Mouse (Mus musculus) midbrain, postnatal 0 days (tissue): Measurements from ENCODE around the gene Myo3b. TPM values are rescaled to one million over a fixed set of nuclear protein-coding genes. Genes with fewer than 3 reads are reported as not detected.

ENCODE experiments used
- ATAC-seq: fragments of 200-750 bp; cut with Nextera tagmentation; 2 replicates; pipeline ENCODE4 v1.8.0; 2017; ENCODE audit warnings: moderate number of reproducible peaks, mild to moderate bottlenecking, moderate TSS enrichment, moderate library complexity; ENCODE audit not compliant: low FRiP score
- DNase-seq: peaks from one replicate; pipeline ENCODE4 v3.0.0-alpha.2; 2015; ENCODE audit warnings: low spot score
- H3K27ac ChIP-seq: fragments of 300-500 bp; sonication (generic); 2 replicates; pipeline ENCODE4 v1.5.1; 2014; ENCODE audit warnings: low read depth, mild to moderate bottlenecking, low read length, mixed read lengths
- H3K27me3 ChIP-seq: fragments of 300-500 bp; sonication (generic); 2 replicates; pipeline ENCODE4 v1.6.1; 2014; ENCODE audit warnings: low read length, control low read depth, mixed read lengths; ENCODE audit not compliant: insufficient read depth
- H3K36me3 ChIP-seq: fragments of 300-500 bp; sonication (generic); 2 replicates; pipeline ENCODE4 v1.6.1; 2014; ENCODE audit warnings: low read length, control low read depth, mixed read lengths; ENCODE audit not compliant: insufficient read depth
- H3K4me1 ChIP-seq: fragments of 300-500 bp; sonication (generic); 2 replicates; pipeline ENCODE4 v1.6.1; 2014; ENCODE audit warnings: mild to moderate bottlenecking, control low read depth, antibody characterized with exemption, low read length, mixed read lengths; ENCODE audit not compliant: insufficient read depth
- H3K4me2 ChIP-seq: fragments of 300-500 bp; sonication (generic); 2 replicates; pipeline ENCODE4 v1.6.1; 2014; ENCODE audit warnings: low read depth, mild to moderate bottlenecking, low read length, mixed read lengths; ENCODE audit not compliant: poor library complexity, severe bottlenecking
- H3K4me3 ChIP-seq: fragments of 300-500 bp; sonication (generic); 2 replicates; pipeline ENCODE4 v1.5.1; 2014; ENCODE audit warnings: low read depth, mild to moderate bottlenecking, low read length, moderate library complexity
- H3K9ac ChIP-seq: fragments of 300-500 bp; sonication (generic); replicated peaks from 2 replicates; pipeline ENCODE4 v1.6.1; 2014; ENCODE audit warnings: mild to moderate bottlenecking, low read length, moderate library complexity, mixed read lengths; ENCODE audit not compliant: poor library complexity, severe bottlenecking
- H3K9me3 ChIP-seq: fragments of 300-500 bp; sonication (generic); 2 replicates; pipeline ENCODE4 v1.6.1; 2016; ENCODE audit warnings: low read length, control low read depth
- CTCF ChIP-seq: IDR thresholded peaks from 2 replicates; pipeline ENCODE4 v1.5.1; 2016; ENCODE audit warnings: antibody characterized with exemption, mild to moderate bottlenecking
- WGBS: fragments of 180-500 bp; shearing (Covaris S2); extraction: QIAGEN DNeasy Blood & Tissue Kit; methylation state at CpG from one replicate; pipeline ENCODE4 v1.1.7; 2014; 5-methylcytosine and 5-hydroxymethylcytosine counted together
- polyA plus RNA-seq: library from polyadenylated mRNA; unstranded; fragments of >200 nt; fragmentation: Nextera tagmentation; extraction: Ambion mirVana; gene quantifications from 2 replicates; pipeline ENCODE4 v1.2.1, GENCODE M21; 2015
- total RNA-seq: library from RNA; depleted of rRNA; stranded (reverse); fragments of >200 nt; gene quantifications from 2 replicates; pipeline ENCODE4 v1.2.3, GENCODE M21; 2014

Myo3b gene
- total and polyA plus RNA-seq, 2 experiments from 2014 or later, result 0.14 to 0.44 TPM

GRCm38 (mm10) chr2:70113798-70114782, 75.2 kb downstream of the Myo3b start:
- WGBS, result 31% methylated on average over 12 of the region's 12 CpGs
- peak; percentile 88 for DNase-seq
- H3K4me2 ChIP-seq, result no peak overlapping the region

DNA sequence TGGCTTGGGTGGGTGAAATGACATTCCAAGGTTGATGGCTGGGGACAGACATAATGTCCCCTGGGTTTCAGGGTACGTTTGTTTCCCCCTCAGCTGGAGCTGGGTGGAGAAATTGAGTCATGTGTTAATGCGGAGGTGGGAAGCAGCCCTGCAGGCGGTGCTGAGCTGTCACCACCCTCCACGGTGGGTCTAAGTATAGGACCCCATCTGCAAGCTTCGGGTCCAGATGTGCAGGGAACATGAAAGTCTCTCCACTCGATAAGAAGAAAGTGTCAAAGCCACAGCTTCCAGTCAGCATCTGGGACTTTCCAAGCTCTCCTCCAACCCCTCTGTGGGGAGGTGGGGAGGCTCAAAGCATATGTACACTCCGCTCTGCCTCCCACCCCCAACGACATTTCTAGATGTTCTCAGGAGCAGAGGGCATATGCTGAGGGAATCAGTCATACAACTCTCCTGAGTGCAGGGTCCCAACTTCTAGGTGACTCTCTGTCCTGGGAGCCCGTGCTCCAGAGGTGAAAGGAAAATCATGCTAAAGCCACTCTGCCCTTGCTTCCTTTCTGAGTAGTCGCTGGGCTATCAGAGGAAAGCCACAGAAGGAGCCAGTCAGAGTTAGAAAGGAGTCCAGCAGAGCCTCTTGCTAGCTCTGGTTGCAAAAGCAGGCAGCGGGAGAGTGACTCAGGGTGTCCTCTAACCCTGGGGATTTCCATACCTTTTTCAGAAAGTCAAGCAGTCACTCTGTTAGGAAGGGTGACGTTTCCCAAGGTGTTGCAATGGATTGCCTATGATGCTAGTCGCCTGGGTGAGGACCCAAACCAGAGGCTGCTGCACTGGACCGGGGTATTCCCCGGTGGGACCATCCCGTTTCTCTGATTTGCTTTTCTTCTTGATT, 79.7 kb downstream of the Myo3b start:
- TF ChIP-seq CTCF, result no peak
- DNase-seq, result no peak
- no peak overlapping the region for H3K4me3 ChIP-seq
- H3K9me3 ChIP-seq, result no peaks in the 10 kb centered on the region
- 66% methylated on average over 16 of the region's 16 CpGs for WGBS
- ATAC-seq, result no peak
- no peak overlapping the region for H3K27ac ChIP-seq
- no peaks in the 10 kb centered on the region for H3K36me3 ChIP-seq
- H3K27me3 ChIP-seq, result no peaks in the 10 kb centered on the region
- H3K9ac ChIP-seq, result no peak overlapping the region
- peaks cover 1% of the 10 kb centered on the region; the same call in 1 of the 2 replicates for H3K4me1 ChIP-seq
- H3K4me2 ChIP-seq, result no peak overlapping the region

More at GRCm38 (mm10) chr2:70113798-70114782, 75.2 kb downstream of the Myo3b start:
- Histone ChIP-seq H3K36me3 (no peaks in the 10 kb centered on the region), H3K9me3 (no peaks in the 10 kb centered on the region), H3K4me1 (peaks cover 6% of the 10 kb centered on the region; the same call in 1 of the 2 replicates), H3K27me3 (no peaks in the 10 kb centered on the region), H3K27ac (peak overlapping the region; percentile 63), H3K4me3 (no peak overlapping the region), H3K9ac (no peak overlapping the region)
- TF ChIP-seq CTCF, result no peak
- ATAC-seq, result peak; percentile 83; the same call in 1 of the 2 replicates

- H3K4me3 ChIP-seq, result no peak overlapping the region
- no peak overlapping the region for H3K27ac ChIP-seq
- H3K4me2 ChIP-seq, result no peak overlapping the region
- 97% methylated on average over 2 of the region's 2 CpGs for WGBS
- DNase-seq (no peak), ATAC-seq (no peak)
- no peak overlapping the region for H3K9ac ChIP-seq
- no peaks in the 10 kb centered on the region for H3K9me3 ChIP-seq
- H3K36me3 ChIP-seq, result no peaks in the 10 kb centered on the region
- no peaks in the 10 kb centered on the region; the same call in 1 of the 2 replicates for H3K4me1 ChIP-seq
- TF ChIP-seq CTCF, result no peak
- H3K27me3 ChIP-seq, result no peaks in the 10 kb centered on the region
These were observed 80.3 kb downstream of the Myo3b start for GRCm38 (mm10) chr2:70119265-70119663.

- 54% methylated on average over 10 of the region's 10 CpGs for WGBS
- H3K9ac ChIP-seq, result no peak overlapping the region
These were observed 87.4 kb downstream of the Myo3b start for GRCm38 (mm10) chr2:70126330-70126729.

GRCm38 (mm10) chr2:70126783-70127182, 87.9 kb downstream of the Myo3b start:
- WGBS, result 1% methylated on average over 13 of the region's 13 CpGs
- Histone ChIP-seq H3K36me3 (no peaks in the 10 kb centered on the region), H3K9ac (no peak overlapping the region), H3K4me3 (peak overlapping the region; percentile 19), H3K4me1 (peaks cover 3% of the 10 kb centered on the region; the same call in 1 of the 2 replicates), H3K27me3 (no peaks in the 10 kb centered on the region), H3K27ac (peak overlapping the region; percentile 48; the same call in 1 of the 2 replicates), H3K9me3 (no peaks in the 10 kb centered on the region), H3K4me2 (peak overlapping the region; percentile 12)
- peak; percentile 99 for TF ChIP-seq CTCF
- peak; percentile 93 for ATAC-seq
- DNase-seq, result peak; percentile 97

More at GRCm38 (mm10) chr2:70126330-70126729, 87.4 kb downstream of the Myo3b start:
- TF ChIP-seq CTCF, result no peak
- peaks cover 3% of the 10 kb centered on the region; the same call in 1 of the 2 replicates for H3K4me1 ChIP-seq
- DNase-seq (no peak), ATAC-seq (peak; percentile 61; the same call in 1 of the 2 replicates)
- H3K9me3 ChIP-seq, result no peaks in the 10 kb centered on the region
- peak overlapping the region; percentile 48; the same call in 1 of the 2 replicates for H3K27ac ChIP-seq
- H3K36me3 ChIP-seq, result no peaks in the 10 kb centered on the region
- peak overlapping the region; percentile 12 for H3K4me2 ChIP-seq
- no peaks in the 10 kb centered on the region for H3K27me3 ChIP-seq
- peak overlapping the region; percentile 19 for H3K4me3 ChIP-seq
